Mouse (Mus musculus): ENCODE measurements around the gene Bst1.

- TF ChIP-seq EP300 (IDR thresholded peaks at IDR 0.05; ENCODE audit: low read depth) = no peak
- TF ChIP-seq CTCF (IDR thresholded peaks at IDR 0.05; ENCODE audit: low read depth) = no peak
Observed at GRCm38 (mm10) chr5:43807744-43808696, 10.7 kb upstream of the Bst1 start.
